Mouse (Mus musculus) cortical plate, adult 2 months (tissue): ENCODE measurements around the gene Nepn.

ENCODE experiments used
- CTCF ChIP-seq: fragments of 200-500 bp; IDR thresholded peaks from 2 replicates; pipeline ENCODE4 v1.5.1; 2011; ENCODE audit warnings: mild to moderate bottlenecking, control low read depth, low read length; ENCODE audit not compliant: insufficient read depth; ENCODE audit errors: extremely low read depth
- POLR2A ChIP-seq: fragments of 200-500 bp; IDR thresholded peaks from 2 replicates; pipeline ENCODE4 v1.6.1; 2011; ENCODE audit warnings: mild to moderate bottlenecking, low read length, control low read depth; ENCODE audit not compliant: insufficient read depth; ENCODE audit errors: extremely low read depth

GRCm38 (mm10) chr10:52377813-52378212, 11.0 kb upstream of the Nepn start:
- TF ChIP-seq CTCF (no peak), POLR2A (no peak)
